Mouse (Mus musculus) liver, adult (tissue): ENCODE measurements around the gene Il10ra.

Source experiments
- GATA4 ChIP-seq: IDR thresholded peaks from 2 replicates; pipeline ENCODE4 v1.6.1; 2014; ENCODE audit warnings: mild to moderate bottlenecking, low read length; ENCODE audit not compliant: insufficient replicate concordance

Il10ra gene

DNA sequence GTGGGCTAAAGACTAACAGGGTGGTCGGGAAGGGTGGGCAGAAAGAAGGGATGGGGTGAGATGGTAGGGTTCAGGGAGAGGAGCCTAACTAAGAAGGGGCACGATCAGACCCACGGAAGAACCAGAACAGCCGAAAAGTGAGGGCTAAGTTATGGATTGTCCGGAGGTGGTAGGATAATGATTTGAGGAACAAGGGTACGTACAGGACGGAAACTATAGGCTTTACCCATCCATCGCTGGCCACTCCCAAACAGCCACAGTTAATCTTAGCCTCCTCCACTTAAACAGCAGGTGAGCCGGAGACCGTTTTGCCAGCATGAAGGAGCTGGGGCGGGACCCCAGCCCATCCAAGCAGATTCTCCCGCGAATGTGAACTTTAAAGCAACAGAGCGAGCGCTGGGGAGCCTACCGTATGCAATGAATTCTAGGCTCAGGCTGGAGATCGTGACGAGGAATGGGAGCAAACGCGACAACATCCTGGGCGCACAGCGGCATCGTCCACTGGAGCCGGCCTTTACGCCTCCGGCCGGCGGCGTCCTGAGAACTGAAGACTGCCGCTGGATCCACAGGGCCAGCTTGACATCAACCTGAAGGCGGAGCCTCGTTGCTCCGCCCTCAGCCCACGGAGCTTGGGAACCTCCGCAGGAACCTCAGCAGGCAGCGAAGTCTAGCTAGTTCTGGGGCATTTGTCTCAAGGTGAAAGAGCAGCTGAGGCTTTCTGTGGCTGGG, at the start of gene Il10ra:
Gene Il10ra, minus strand, starts transcription at position 553 of the 729 bp plus-strand sequence.
- TF ChIP-seq GATA4, result no peak

DNA sequence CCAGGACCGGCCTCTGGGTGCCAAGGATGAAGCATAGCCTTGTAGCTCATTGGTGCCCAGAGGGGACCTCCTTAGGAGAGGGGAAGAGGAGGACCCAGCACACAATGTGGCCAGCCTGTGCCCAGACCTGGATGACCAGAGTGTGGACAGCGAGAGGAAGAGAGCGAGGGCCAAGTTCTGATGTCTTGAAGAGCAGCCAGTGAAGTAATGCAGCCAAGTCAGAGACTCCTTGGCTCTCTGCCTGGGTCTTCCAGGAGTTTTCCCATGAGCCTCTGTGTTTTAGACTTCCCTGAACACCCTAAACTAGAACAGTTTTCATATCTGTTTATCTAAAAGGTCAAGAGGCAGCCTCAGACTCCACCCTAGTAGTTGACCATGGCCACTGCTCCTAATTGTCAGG, 48.7 kb upstream of the Il10ra start:
- no peak for TF ChIP-seq GATA4

DNA sequence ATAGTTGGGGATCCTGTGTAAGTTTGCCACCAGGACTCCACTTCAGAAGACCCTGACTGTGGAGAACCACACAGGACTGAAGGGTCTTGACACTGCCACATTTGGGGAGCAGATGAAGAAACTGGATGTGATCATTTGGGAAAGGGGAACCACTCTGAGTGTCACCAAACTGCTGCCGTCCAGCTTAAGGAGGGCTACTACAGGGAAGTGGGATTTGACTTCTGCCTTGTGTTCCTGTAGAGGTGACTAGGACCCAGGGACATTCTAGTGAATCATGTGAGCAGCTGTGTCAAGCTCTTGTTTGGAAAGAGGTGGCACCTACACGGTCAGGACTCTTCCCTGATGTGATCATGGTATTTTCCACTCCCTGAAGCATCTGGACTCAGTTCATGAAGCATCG, 45.0 kb upstream of the Il10ra start:
- TF ChIP-seq GATA4, result no peak

DNA sequence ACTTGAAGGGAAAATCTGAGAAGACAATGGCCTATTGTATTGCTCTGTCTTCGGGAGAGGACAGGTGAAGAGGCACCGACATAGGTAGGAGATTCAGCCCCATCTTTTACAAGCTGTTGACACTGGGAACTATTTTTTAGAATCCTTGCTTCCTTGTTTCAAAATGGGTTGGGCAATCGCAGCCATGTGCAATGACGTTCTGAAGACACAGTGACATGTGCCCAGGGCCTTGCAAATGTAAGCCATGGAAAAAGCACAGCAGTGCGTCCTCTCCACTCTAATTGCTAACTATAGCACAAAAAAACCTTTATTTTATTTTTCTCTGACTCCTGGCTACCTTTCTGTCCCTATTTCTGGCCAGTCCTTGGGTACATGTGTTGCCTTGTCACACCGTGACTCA, 42.9 kb upstream of the Il10ra start:
- TF ChIP-seq GATA4, result no peak

DNA sequence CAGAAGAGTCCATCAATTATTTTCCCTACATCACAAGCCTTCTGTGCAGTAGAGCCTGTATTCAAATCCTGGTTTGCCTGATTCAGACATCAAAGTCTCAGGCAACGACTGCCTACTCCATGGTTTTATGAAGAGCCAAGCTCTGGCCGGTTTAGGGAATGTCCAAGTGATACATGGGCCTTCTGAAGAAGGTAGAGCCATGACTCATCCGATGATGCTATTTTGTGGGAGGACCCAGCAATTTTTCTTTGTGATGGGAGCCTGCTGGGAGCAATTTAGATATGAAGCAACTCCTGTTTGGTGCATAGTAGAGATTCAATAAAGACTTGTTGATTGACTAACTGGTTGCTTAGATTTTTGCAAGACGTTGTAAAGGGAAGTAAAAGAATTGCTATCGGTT, 39.6 kb upstream of the Il10ra start:
- TF ChIP-seq GATA4, result no peak

DNA sequence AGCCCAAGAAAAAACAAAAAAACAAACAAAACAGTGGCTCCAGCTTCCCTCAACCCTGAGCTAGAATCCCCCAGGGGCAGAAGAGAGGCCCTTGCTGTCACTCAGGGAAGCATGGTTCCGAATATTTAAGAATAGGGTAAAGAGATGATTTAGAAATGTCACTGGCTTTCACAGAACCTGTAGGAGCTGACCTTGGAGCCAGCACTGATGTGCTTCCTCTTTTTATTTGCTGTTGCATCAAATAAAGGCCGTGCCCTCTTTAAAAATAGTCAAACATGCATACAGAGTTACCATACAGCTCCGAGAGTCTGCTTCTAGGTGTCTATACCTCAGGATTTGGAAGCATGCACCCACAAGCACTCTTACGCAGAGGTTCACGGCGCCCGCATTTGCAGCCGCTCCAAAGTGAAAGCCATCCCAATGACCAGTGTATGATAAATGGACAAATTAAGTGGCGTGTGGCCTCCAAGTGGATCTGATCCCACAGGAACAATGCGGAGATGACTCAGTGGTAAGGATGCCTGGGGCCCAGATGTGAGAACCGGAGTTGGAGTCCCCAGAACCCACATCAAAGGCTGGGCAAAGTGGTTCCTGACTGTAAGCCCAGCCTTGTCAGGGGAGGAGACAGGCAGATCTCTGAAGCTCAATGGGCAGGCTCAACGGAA, 37.9 kb upstream of the Il10ra start:
- no peak for TF ChIP-seq GATA4

DNA sequence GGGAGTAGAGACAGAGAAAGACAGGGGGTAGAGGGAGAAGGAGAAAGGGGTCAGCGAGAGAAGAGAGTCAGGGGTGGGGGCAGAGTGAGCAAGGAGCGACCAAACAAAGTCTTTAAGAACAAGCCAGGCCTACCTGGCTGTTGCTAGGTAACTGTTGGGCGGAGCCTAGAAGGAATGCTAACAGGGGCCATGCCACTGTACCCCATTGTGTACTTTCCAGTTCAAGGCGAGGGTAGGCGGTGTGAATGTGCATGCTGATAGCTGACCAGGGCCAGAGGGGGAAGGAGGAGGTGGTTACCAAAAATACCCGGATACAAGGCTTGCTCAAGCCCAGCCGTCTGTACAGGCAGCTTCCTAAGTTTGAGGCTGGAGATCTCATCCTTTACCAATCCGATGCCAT, 32.8 kb upstream of the Il10ra start:
- no peak for TF ChIP-seq GATA4

DNA sequence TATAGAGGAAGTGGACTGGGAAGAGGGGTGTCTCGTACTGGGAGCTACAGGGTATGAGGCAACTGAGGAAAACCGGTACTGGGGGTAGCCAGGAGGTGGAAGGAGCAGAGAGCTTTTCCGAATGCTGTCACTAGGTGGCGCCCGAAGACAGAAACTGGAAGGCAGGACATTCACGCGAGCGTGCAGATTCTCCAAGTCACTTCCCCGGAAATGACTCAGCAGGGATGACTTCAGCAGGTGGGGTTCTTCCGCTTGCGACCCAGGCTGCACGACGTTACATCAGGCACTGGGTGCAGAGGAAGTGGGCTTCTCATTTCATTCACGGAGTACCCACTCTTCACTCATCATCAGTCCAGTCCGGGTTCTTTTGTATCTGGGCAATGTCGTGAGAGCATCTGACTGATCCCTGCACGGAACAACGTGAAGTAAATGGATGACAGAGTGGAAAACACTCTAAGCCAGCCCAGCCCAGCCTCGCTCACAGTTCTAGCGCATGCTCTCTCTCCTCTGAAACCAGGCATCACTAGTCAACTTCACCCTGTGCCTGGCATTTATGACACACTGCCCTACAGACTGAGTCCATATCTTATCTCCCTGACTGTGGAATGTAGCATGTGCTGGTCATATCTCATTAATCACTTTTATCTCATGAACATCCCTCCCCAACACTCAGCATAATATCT, 31.6 kb upstream of the Il10ra start:
- no peak for TF ChIP-seq GATA4

DNA sequence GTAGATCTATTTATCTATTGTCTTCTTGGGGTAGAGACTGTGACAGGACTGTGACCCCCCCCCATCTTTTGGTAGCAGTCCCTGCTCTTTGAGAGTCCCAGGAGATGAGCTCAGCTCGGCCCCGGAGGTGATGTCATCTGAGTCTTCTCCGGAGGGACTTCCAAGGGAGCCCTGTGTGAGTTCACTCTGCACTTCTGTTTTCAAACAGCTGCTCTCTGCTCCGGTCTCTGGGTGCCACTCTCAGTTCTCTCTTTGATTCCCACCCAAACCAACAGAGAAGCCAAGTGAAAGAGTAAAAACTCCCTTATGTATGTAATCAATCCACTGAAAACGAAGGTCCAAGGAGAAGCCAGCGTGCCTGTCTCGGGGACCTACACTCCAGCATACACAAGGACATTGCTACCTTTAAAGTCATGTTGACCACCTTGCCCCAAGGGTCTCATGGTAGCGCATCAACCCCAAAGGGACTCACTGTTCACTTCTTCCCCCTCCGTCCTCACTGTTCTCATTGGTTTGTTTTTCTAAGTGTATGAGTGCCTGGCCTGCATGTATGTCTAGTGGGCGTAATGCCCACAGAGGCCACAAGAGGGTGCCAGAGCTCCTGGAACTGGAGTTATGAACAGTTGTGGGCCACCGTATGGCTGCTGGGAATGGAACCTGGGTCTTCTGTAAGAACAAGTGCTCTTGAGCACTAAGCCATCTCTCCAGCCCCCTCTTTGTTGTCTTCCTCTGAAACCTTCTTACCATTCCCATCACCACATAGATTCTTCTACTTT, 30.5 kb upstream of the Il10ra start:
- TF ChIP-seq GATA4, result no peak

DNA sequence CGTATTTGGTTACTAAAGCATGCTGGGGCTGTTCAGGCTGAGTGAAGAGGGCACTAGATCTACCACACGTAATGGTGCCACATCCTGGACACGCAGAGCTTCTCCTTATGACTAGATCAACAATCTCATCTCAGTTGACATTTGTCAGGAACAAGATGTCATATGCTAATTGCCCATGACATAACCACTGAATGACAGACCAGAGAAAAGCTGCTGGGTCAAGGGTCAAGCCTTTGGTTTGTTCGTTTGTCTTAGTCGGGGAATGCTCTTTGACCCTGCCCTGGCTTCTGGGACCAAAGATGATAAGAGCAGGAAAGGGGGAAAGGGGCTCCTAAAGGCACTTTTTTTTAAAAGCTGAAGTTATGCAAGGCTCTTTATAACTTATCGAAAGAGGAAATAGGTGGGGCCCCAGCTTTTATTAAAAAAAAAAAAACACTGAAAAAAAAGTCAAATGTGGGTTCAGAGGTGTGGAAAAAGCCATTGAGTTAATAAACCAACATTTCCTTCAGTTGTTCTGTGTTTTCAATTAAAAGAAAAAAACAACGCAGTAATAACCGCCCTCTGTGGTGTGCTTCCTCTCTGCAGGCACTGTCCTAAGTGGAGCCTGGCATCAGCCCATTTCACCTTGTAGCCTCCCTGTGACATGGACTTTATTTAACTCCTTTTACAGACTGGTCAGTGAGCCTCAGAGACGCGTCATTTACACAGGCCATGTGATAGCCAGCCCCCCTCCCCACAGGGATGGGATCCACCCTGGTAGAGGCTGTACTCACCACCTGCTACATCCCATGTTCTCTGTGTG, 25.5 kb upstream of the Il10ra start:
- TF ChIP-seq GATA4, result no peak

DNA sequence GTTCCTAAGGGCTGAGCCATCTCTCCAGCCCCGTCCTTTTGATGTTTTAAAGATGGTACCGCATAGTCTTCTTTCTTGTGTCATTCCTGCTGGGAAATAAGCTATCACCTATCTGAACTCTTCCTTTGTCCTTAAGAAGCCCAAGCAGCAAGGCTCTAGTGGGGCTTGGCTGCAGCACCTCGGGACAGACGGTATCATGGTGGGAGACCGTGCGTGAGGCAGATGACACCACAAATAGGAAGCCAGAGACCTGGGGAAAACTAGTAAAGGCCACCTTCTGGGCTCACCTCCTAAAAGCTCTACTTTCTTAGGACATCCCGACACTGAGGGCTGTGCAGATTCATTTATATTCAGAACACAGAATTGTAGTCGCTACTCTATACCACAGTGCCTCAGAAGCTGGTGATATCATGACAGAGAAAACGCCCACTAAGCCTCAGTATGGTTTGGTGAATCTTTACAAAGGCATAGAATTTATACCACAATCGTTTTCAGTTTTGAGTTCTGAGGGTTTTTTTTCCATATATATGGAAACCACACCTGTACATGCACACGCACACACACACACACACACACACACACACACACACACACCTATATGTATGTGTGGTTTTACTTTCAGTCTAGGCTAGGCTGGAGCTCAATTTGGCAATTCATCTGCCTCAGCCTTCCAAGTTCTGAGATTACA, 22.7 kb upstream of the Il10ra start:
- no peak for TF ChIP-seq GATA4

DNA sequence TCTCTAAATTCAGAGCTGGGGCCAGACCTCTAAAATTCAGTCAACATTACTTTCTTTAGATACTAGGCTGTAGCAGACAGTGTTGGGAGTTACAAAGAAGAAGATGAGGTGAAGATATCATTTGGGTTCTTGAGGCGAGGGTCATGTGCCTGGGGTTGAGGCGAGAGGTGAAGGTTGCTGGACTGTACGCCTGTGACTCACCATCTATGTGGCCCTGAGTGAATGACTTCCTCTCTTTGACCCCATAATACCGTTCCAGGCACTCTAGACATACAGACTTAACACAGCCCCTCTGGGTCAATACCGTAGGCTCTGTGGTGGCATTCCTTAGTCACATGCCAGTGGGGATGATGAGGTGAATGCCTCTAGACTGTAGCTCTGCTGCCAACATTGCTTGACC, 13.5 kb upstream of the Il10ra start:
- TF ChIP-seq GATA4, result no peak

DNA sequence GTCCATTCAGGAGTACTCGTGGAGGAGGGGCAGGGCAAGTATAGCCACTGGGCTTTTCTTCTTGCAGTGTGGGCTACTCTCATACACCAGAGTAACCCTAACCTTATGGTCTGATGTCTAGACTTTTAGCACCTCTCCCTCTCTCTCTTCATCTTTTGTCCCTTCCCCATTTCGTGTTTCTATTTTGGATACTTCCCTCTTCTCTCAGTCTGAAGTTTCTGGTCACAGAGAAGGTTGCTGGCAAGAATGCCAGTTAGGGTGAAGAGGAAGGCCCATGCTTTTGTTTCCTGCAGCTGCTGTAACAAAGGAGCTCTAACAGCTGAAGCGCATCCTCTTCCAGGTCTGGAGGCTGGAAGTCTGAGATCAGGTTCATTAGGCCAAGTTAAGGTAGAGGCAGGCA, 11.9 kb upstream of the Il10ra start:
- no peak for TF ChIP-seq GATA4

DNA sequence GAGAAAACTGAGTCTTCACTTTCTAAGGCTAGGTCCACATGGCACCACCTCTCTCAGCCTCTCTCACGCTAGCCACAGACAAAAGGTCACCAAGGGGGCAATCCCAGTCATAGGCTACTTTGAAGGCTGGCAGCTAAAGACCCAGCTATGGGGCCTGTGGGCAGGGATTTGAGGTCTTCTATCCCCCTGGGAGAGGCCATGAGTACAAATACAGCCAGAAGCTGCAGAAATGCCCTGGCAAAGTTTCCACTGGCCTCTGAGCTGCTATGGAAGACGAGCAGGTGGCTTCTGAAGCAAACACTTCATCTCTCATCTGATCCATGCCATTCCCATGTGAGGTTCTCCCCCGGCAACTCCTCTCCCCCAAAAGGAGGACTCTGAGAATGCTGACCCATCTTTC, 11.1 kb upstream of the Il10ra start:
- TF ChIP-seq GATA4, result no peak
